Mouse (Mus musculus): ENCODE measurements around the gene Igdcc4.
"Not testable (repeated sequence)": the region's sequence is repeated elsewhere in the genome, so short reads cannot be mapped to it uniquely, and the experiment has no call there.

Igdcc4 gene

DNA sequence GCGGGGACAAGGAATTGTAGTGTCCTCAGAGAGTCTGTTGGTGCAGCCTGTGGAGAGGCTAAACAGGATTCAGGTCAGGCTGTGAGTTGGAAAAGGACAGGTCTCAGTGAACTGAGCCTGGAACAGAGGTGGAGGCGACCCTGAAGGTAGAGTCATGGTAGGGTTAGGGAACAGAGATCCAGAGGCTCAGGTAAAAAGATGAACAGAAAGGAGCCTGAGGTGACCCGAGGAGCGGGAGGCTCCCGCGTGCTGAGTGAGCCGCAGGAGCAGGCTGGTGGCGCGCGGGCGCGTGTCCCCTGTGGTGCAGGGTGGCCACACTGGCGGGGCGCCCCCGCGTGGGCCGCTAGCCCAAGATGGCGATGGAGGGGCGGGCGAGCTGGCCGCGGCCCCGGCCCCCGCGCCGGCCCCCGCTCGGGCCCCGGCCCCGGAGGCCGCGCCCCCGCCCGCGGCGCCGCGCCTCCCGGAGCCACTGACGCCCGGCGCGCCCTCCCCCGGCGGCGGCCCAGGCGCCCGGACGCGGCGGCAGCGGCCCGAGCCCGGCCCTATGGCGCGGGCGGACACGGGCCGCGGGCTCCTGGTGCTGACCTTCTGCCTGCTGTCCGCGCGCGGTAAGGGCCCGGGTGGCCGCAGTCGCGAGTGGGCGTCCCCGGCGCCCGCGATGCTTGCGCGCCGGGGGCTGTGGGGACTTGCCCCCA is at the start of gene Igdcc4:
Gene Igdcc4, plus strand, starts transcription at position 496 of the 695 bp plus-strand sequence.
- DNase-seq (ENCODE audit: low spot score), result peak; percentile 55

DNA sequence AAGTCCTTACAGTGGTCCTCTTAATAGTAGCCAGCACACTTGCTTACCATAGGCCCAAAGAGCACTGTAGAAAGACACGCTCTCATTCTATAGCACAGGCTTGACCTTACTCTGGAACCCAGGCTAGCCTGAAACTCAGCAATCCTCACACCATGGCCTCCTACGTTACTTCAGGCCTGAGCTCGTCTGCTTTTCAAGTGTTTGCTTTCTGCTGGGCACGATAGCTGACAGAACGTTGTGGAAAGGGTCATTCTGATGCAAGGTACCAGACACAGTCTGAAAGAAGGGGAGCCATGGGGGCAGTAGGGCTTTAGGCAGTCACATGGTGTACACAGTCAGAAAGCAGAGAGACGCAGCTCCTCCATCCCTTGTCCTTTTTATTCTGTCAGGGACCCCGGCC is 37.0 kb upstream of the Igdcc4 start:
- DNase-seq (ENCODE audit: low spot score), result no peak

DNA sequence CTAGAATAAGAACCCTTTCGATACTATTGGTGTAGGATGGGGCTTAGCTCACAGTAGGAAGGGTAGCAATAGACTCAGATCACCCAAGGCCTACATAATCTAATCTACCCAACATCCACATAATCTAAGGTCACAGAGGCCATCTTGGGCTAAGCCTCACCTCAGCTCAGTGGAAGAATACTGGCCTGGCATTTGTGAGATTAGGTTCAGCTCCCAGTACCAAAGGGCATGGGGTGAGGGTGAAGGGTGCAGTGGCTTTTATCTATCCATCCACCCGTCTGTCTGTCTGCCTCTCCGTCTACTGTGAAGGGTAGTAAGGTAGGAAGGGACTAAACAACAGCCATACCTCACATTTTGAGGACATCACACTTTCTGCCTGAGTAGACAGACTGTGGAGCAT is 30.7 kb upstream of the Igdcc4 start:
- no peak for DNase-seq (ENCODE audit: low spot score)

DNA sequence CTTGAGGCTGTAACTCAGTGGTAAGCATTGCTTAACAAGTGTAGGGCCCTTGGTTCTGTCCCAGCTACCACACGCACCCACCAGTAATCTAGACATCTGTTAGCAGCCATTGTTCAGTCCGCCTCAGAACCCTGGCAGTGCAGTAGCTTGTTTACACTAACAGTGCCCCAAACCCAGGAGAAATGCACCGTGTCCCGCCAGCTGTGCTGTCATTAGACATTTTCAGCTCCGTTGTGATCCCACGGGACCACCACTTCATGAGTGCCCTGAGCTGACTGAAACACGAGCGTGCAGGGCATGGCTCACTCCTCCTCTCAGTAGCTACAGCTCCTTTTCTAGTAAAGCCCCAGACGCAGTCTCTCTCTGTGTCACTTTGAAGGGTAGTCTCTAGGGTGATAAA is 27.7 kb upstream of the Igdcc4 start:
- no peak for DNase-seq (ENCODE audit: low spot score)

DNA sequence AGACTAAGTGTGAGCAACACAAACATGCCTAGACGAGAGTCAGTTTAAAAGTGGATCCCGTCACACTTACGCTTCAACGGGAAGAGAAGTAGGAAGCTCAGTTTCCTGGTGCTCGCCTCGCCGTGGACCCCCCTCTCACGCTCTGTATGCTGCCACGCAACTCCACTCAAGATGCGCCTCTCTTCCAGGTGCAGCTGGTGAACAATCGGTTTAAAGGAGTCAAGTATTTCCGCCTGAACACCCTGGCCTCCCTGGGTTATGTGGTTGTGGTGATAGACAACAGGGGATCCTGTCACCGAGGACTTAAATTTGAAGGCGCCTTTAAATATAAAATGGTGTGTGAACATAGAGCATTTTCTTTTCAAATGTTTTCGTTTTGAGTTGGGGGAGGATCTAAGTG is 27.0 kb upstream of the Igdcc4 start:
- DNase-seq (ENCODE audit: low spot score), result no peak

DNA sequence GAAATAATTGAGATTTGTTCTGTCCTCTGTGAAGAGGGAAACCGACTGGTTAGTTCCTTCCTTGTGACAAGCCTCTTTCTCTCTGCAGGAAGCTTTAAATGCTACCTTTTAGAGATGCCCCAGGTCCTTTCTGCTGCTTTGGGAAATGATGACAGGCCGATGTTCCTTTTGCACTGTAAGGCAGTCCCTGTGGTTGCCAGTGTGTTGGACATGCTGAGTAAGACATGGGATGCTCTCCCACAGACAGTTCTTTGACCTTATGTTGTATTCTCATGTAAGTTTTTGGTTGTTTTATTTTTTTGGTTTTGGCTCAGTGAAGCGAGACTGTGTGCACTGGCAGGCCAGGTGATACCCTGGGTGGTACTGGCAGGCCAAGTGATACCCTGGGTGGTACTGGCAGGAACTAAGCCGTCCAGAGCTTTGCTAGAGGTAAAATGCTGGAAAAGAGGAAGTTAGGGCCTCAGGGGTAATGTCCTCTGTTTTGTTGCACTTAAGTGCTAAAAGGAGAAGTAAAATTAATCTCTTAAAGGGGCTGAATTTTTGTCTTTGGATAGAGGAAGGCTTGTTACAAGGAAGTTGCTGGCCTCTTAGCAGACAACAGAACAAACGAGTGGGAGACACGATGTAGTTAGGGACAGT is 26.3 kb upstream of the Igdcc4 start:
- no peak for DNase-seq (ENCODE audit: low spot score)

DNA sequence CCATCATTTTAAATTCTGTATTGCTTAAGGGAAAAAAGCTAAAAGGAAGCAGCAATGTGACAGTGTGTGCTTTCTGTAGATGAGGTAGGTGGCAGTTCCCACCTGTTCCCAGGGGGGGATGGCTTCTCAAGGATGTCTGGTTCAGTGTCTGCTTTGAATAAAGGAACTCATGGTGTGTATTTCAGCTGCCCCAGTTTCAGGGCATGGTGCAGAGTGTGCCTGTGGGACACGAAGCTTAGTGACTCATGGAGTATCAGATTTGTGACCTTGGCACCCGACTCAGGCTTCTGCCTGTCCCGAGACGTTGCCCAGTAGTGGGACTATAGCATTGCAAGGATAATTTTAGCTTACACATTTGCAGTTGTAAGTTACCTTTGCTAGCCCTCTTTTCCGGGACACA is 23.8 kb upstream of the Igdcc4 start:
- DNase-seq (ENCODE audit: low spot score), result peak; percentile 19

DNA sequence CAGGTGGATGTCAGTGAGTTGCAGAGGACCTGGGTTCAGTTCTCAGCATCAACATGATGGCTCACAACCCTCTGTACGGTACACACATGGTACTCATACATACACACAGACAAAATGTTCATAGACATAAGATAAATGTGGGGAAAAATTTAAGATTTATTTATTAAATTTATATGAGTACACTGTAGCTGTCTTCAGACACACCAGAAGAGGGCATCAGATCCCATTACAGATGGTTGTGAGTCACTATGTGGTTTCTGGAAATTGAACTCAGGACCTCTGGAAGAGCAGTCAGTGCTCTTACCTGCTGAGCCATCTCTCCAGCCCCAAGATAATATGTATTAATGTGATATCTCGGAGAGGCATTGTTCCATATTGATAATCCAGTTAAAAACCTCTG is 21.1 kb upstream of the Igdcc4 start:
- not testable (repeated sequence) for DNase-seq (ENCODE audit: low spot score)

DNA sequence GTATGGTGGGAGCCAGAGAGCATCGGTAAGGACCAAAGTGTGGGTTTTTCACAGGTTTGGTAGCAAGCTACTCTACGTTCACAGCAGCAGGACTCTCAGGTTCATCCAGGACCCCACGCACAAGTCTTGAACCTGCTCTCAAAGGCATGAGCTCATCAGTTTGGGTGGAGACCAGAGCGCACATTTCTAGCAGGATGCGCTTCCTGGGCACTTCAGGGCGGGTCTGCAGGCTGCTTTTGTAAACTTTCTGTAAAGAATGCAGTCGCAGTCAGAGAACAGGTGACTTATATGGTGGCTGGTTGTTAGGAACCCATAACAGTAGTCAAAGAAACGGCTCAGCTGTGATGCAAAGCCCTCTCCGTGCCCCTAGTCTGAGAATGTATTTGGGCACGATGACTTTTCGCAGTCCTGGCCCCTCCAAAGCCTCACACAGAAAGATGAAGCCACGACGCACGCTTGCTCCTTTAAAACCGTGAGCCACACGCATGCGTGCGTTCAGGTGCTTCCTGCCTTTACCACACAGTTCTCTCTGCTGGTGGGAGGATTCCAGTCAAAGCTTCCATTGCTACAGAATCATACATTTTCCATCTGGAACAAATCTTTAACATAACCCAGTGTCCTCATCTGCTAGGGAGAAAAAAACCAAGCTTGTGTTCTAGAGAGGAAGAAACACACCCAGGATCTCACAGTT is 18.1 kb upstream of the Igdcc4 start:
- no peak for DNase-seq (ENCODE audit: low spot score)

DNA sequence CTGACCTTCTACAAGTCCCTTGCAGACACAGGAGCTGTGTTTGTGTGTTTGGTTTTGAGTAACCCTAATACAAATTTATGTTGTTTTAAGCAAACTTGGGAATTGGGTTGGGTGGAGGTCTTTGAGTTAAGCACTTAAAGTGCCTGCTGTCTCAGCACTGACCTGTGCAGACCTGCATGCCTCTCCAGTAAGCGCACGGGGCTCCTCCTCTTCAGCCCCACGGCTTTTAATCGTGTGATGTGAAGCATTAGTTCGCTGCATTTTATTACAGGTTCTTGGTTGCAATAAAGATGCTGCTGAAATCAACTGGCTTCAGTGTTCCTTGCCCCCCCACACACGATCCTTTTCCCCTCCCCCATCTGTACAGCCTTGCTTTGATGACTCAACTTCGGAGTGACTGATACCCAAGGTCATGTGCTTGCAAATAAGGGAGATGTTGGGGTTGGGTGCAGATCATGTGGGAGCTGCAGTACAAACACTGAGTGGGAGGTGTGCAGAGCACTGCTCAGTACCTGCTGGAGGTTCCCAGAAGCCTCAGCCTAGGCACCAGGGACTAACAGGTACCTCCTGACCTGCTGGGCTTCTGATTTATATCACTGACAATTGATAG is 17.0 kb upstream of the Igdcc4 start:
- peak; percentile 24 for DNase-seq (ENCODE audit: low spot score)

DNA sequence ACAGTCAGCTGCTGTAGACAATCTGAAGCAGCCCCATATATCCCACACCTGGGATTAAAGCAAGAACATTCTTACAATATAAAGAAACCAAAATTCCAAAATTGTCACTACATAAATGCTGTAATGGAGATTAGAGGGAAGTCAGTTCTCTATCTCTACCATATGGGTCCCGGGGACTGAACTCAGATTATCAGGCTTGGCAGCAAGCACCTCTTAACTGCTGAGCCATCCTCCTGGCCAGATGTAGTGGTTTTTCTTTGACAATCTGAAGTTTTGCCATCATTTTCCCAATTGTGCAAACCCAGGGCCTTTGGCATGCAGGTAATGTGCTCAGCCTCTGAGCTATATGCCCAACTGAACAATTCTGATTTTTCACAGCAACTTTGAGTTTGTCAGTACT is 16.0 kb upstream of the Igdcc4 start:
- DNase-seq (ENCODE audit: low spot score), result no peak

DNA sequence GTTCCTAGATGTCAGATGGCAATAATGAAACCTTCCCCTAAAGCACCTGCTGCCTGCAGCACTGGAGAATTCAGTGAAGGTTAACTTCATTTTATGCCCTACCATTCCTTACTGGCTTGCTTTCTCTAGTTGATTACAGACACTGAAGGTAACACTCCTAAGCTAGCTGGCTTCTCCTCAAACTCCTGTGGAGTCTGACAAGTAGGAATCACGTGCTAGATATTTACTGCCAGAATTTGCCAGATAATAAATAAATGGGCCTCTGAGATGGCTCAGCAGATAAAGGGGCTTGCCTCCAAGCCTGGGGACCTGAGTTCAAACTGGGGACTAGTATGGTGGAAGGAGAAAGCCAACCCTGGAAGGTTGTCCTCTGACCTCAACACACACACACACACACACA is 14.5 kb upstream of the Igdcc4 start:
- DNase-seq (ENCODE audit: low spot score), result no peak

DNA sequence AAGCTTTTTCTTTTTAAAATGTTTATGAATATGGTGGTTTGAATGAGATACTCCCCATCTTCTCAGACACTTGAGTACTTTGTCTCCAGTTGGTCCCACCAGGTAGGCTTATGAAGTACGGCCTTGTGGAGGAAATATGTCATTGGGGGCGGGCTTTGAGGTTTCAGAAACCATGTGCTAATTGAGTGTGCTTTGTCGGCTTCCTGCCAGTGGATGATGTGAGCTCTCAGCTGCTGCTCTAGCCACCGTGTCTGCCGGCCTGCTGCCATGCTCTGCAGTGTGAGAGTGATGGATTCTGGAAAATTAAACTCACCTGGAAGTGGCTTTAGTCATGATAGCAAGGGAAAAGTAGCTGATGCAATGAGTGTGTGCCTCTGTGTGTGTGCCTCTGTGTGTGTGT is 13.8 kb upstream of the Igdcc4 start:
- no peak for DNase-seq (ENCODE audit: low spot score)

DNA sequence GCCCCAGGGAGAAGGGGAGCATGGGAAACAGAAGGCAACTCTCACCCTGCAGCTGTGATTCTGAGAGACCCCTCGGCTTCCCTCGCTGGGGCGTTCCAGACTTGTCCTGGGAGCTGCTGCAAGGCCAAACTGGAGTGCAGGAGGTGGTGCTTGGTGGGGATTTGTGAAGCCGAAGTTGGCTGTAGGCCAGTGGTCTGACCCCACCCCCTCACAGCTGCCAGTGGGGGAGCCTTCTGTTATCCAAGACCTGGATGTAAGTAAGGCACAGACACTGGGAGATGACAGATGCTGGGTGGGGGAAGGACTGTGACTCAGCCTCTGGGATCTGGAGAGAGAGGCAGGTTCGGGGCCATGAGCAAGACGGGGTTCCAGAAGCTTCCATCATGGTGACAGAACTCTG is 7.0 kb upstream of the Igdcc4 start:
- DNase-seq (ENCODE audit: low spot score), result peak; percentile 68

DNA sequence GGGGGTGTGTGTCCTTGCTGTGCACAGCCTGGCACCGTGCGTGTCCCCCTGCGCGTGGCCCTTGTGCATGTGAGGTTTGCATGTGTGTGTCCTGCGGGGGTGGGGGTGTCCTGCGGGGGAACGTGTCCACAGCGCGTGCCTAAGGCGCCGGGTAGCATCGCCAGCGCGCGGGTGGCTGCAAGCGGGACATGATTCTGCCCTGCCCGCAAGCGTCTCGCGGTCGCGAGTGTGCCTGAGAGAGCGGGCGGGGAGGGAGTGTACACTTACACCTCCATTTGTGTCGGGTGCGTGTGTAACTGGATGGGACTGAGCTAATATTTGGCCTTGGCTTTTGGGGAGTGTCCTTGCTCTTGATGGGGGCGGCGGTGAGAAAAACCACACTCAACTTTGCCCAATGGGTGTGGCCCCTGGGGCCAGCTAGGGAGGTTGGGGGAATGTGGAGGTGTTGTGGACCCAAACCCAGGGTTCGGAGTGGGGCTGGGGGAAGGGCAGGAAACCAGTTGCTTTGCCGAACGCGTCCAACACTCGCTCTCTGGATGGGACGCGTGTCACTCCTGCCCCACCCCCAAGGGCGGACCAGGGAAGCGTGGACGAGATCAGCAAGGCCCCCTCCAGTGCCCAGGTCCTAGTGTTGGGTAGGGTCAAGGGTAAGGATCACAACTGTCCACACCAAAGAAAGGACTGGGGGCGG is 545 bp downstream of the Igdcc4 start:
- peak; percentile 60 for DNase-seq (ENCODE audit: low spot score)

DNA sequence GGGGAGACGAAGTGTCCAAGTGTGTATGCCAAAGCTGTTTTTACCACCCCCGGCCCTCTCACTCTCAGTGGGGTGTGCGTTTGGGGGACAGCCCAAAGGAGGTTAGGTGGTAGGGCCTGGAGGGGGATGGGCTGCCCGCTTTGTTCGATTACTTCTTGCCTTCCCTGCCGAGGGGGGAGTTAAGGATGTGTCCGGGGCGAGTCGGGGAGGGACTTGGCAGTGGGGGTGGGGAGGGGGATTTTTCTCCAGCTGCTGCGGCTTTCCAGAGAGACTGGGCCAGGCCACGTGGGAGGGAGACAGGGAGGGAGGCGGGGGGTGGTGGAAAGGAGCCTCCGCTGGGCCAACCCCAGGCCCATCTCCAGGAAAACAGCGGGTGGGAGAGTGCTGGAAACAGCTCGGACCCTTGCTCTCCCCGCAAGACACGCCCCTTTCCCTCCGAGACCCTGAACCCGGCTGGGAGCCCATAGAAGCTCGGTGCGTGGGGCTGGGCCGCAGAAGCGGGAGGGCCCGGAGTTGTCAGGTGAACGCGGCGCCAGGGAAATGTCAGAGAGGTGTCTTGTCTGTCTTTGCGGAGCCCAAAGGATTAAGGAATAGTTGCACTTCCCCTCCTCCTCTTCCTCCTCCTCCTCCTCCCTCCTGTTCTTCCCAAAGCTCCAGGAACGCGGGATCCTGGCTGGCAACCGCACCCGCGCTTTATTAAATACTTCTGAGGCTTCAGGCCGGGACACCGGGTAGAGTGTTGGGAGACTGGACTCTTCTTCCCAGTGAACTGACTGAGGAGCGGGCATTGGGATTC is 1.3 kb downstream of the Igdcc4 start:
- DNase-seq (ENCODE audit: low spot score), result peak; percentile 42

DNA sequence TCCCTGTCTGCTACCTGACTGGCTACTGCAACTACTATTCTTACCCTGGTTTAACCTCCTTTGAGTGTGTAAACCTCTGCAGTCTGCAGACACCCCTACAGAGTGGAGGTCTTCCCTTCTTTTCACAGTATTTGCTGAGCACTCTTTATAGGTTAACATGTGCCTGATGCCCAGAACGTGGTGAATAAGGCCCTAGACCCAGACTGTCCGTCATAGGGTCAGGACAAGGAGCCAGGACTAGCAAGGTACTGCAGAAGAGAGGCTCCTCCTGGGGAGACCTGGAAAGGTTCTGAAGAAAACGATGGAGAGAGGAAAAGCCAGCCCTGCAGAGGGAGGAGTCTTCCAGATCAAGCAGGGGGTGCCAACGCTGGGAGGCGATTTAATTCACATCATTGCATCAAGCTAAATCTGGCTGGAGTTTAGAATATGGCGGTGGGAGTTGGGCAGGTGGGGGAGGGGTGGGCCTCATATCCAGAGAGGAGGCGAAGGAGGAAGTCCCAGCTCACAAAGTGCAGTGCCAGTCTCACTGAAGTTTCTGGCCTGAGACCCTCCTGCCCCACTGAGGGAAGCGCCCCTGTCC is 2.0 kb downstream of the Igdcc4 start:
- DNase-seq (ENCODE audit: low spot score), result no peak

DNA sequence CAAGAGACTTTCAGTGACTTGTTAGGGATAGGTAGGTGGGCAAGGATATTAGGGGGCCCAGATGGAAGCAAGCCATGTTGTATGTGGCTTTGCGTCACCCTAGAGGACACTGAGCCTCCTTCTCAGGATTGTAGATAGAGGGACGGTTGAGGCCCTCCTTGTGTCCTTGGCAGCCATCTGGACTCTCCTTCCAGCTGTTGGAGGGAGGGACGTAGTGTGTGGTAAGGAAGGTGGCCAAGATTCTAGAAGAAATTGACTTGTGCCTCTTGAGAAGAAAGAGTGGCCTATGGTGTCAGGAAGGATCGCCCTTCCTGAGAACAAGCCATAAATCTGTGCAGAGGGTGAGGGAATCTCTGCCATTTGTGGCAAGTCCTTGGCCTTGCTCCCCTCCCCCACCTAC is 5.5 kb downstream of the Igdcc4 start:
- no peak for DNase-seq (ENCODE audit: low spot score)

DNA sequence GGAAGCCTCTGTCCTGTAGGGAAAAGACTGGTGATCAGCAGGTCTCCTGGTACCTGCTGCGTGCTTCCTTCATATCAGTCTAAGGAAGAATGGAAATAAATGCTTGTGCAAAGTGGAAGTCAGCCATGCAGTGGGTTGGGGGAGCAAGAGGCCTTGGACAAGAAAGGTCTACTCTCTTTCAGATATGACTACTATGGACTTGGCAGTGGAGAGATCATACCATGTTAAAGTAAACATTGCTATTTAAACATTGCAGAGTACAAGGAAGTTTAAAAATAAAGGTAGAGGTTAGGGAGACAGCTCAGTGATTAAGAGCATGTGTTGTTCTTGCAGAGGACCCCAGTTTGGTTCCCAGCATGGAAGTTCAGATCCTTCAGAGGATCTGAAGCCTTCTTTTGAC is 6.6 kb downstream of the Igdcc4 start:
- DNase-seq (ENCODE audit: low spot score), result no peak

DNA sequence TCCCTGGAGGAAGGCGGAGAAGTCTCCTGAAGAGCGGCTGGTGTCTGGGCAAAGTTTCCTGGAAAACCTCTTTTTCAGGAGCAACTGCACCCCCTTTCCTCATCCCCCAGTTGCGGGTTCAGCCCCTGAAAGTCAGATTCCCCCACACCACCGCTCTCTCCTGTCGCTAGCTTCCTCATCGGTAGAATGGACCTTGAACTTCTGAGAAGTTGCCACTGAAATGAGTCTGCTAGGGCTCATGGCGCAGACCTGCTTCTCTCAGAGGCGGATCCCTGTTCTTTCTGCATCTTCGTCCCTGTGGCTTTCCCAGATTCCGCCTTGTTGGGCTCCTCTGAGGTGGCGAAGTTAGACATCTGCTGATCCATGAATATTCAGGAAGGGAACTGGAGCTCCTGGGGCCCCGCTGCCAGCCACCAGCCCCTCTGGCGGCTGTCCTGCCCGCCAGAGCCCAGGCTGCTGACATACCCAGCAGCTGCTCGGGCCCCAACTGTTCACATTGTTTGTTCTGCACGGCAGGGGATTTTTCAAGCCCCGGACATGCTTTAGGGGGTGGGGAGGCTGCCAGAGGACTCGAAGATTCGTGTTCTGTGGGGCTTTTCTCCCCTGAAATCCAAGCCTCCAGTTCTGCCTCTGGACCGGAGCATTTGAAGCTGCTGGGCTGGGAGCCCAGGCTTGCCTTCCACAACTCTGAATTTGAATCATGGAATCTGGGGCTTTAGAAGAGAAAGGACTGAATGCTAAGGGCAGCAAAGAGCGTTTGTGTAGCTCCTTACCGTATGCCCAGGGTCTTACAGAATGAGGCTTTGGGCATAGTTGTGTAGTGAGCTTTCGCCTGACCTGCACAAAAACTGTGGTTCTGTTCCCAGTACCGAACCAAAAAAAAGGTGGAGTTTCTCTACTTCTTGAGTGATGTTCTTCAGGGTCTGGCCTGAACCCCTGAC is 8.1 kb downstream of the Igdcc4 start:
- no peak for DNase-seq (ENCODE audit: low spot score)
